Mouse (Mus musculus) midbrain, embryonic 13.5 days (tissue): ENCODE data around the gene Smarcd2. TPM values are rescaled to one million over a fixed set of nuclear protein-coding genes. Genes with fewer than 3 reads are reported as not detected.
"Not testable (repeated sequence)": the region's sequence is repeated elsewhere in the genome, so short reads cannot be mapped to it uniquely, and the experiment has no call there.

ENCODE experiments used
- ATAC-seq: fragments of 200-750 bp; cut with Nextera tagmentation; 2 replicates; pipeline ENCODE4 v1.8.0; 2017; ENCODE audit warnings: mild to moderate bottlenecking, moderate TSS enrichment, moderate library complexity
- H3K27ac ChIP-seq: fragments of 300-500 bp; sonication (generic); 2 replicates; pipeline ENCODE4 v1.5.1; 2015; ENCODE audit warnings: inconsistent platforms, mild to moderate bottlenecking, moderate library complexity
- H3K27me3 ChIP-seq: fragments of 300-500 bp; sonication (generic); 2 replicates; pipeline ENCODE4 v1.6.1; 2015; ENCODE audit warnings: mild to moderate bottlenecking, inconsistent platforms
- H3K36me3 ChIP-seq: fragments of 300-500 bp; sonication (generic); 2 replicates; pipeline ENCODE4 v1.6.1; 2015; ENCODE audit warnings: mild to moderate bottlenecking, inconsistent platforms
- H3K4me1 ChIP-seq: fragments of 300-500 bp; sonication (generic); replicated peaks from 2 replicates; pipeline ENCODE4 v1.6.1; 2015; ENCODE audit warnings: inconsistent platforms
- H3K4me2 ChIP-seq: fragments of 300-500 bp; sonication (generic); replicated peaks from 2 replicates; pipeline ENCODE4 v1.6.1; 2015; ENCODE audit warnings: moderate library complexity, mild to moderate bottlenecking, inconsistent platforms
- H3K4me3 ChIP-seq: fragments of 300-500 bp; sonication (generic); replicated peaks from 2 replicates; pipeline ENCODE4 v1.5.1; 2015; ENCODE audit warnings: mild to moderate bottlenecking, inconsistent platforms
- H3K9ac ChIP-seq: fragments of 300-500 bp; sonication (generic); replicated peaks from 2 replicates; pipeline ENCODE4 v1.6.1; 2015; ENCODE audit warnings: mild to moderate bottlenecking, inconsistent platforms
- H3K9me3 ChIP-seq: fragments of 300-500 bp; sonication (generic); 2 replicates; pipeline ENCODE4 v1.6.1; 2016; ENCODE audit warnings: mild to moderate bottlenecking, inconsistent platforms
- WGBS: fragments of 180-500 bp; shearing (Covaris S2); methylation state at CpG from one replicate; pipeline ENCODE4 v1.1.7; 2015; 5-methylcytosine and 5-hydroxymethylcytosine counted together
- polyA plus RNA-seq: library from polyadenylated mRNA; unstranded; fragments of >200 nt; fragmentation: Nextera tagmentation; extraction: Ambion mirVana; gene quantifications from 2 replicates; pipeline ENCODE4 v1.2.1, GENCODE M21; 2015

Gene Smarcd2
- polyA plus RNA-seq, 1 experiment from 2014 or later = 11.4 TPM

GRCm38 (mm10) chr11:106263963-106264362, 8.8 kb downstream of the Smarcd2 start:
- Histone ChIP-seq H3K36me3 (peaks cover 77% of the 10 kb centered on the region), H3K4me3 (no peak overlapping the region), H3K9me3 (no peaks in the 10 kb centered on the region), H3K4me2 (no peak overlapping the region), H3K27ac (no peak overlapping the region), H3K27me3 (no peaks in the 10 kb centered on the region), H3K9ac (no peak overlapping the region), H3K4me1 (peaks cover 18% of the 10 kb centered on the region)
- WGBS = 93% methylated on average over 9 of the region's 9 CpGs
- no peak for ATAC-seq

- WGBS = 86% methylated on average over 14 of the region's 14 CpGs
- Histone ChIP-seq H3K9me3 (no peaks in the 10 kb centered on the region), H3K4me1 (peaks cover 20% of the 10 kb centered on the region), H3K4me2 (no peak overlapping the region), H3K27ac (no peak overlapping the region), H3K36me3 (peaks cover 77% of the 10 kb centered on the region), H3K27me3 (no peaks in the 10 kb centered on the region), H3K4me3 (no peak overlapping the region), H3K9ac (no peak overlapping the region)
- ATAC-seq = no peak
Measured at GRCm38 (mm10) chr11:106260826-106261450, 11.8 kb downstream of the Smarcd2 start.

GRCm38 (mm10) chr11:106256775-106257174, 16.0 kb downstream of the Smarcd2 start:
- Histone ChIP-seq H3K4me2 (peak overlapping the region; percentile 97), H3K4me3 (peak overlapping the region; percentile 89), H3K27ac (no peak overlapping the region), H3K9ac (peak overlapping the region; percentile 88), H3K36me3 (peaks cover 60% of the 10 kb centered on the region), H3K4me1 (peaks cover 30% of the 10 kb centered on the region), H3K27me3 (no peaks in the 10 kb centered on the region), H3K9me3 (no peaks in the 10 kb centered on the region)
- 71% methylated on average over 5 of the region's 5 CpGs for WGBS
- no peak for ATAC-seq

- peak within 1 kb of the TSS; percentile 89 for H3K4me3 ChIP-seq
- H3K9ac ChIP-seq = peak within 1 kb of the TSS; percentile 88
- peaks cover 30% of the 10 kb centered on the region for H3K4me1 ChIP-seq
- peaks cover 60% of the 10 kb centered on the region for H3K36me3 ChIP-seq
- no peaks in the 10 kb centered on the region for H3K9me3 ChIP-seq
- peak; percentile 97 for ATAC-seq
- peak within 1 kb of the TSS; percentile 82 for H3K27ac ChIP-seq
- H3K27me3 ChIP-seq = no peaks in the 10 kb centered on the region
- WGBS = 0% methylated on average over 42 of the region's 42 CpGs
- H3K4me2 ChIP-seq = peak within 1 kb of the TSS; percentile 97
Measured at GRCm38 (mm10) chr11:106255685-106256451, 16.9 kb downstream of the Smarcd2 start, which contains the start of the genes Ftsj3 and Psmc5. Ftsj3 (minus strand) TSS chr11:106256079. Psmc5 (plus strand) TSS chr11:106256154.

- Histone ChIP-seq H3K4me1 (peaks cover 30% of the 10 kb centered on the region), H3K9ac (peak overlapping the region; percentile 88), H3K27me3 (no peaks in the 10 kb centered on the region), H3K9me3 (no peaks in the 10 kb centered on the region), H3K4me2 (peak overlapping the region; percentile 97), H3K4me3 (peak overlapping the region; percentile 89), H3K27ac (no peak overlapping the region), H3K36me3 (peaks cover 61% of the 10 kb centered on the region)
- 4% methylated on average over 22 of the region's 22 CpGs for WGBS
- no peak; the same call in 1 of the 2 replicates for ATAC-seq
Measured at GRCm38 (mm10) chr11:106255174-106255573, 17.6 kb downstream of the Smarcd2 start.

- Histone ChIP-seq H3K4me3 (peak overlapping the region; percentile 89), H3K4me1 (peaks cover 30% of the 10 kb centered on the region), H3K36me3 (peaks cover 66% of the 10 kb centered on the region), H3K4me2 (peak overlapping the region; percentile 97), H3K9ac (peak overlapping the region; percentile 88; the same call in 1 of the 2 replicates), H3K27me3 (no peaks in the 10 kb centered on the region), H3K27ac (no peak overlapping the region), H3K9me3 (no peaks in the 10 kb centered on the region)
- no peak for ATAC-seq
- 28% methylated on average over 2 of the region's 2 CpGs for WGBS
Measured at GRCm38 (mm10) chr11:106254767-106255166, 18.0 kb downstream of the Smarcd2 start.

GRCm38 (mm10) chr11:106249326-106249725, 23.4 kb downstream of the Smarcd2 start:
- no peaks in the 10 kb centered on the region for H3K9me3 ChIP-seq
- H3K4me1 ChIP-seq = no peaks in the 10 kb centered on the region; the same call in 1 of the 2 replicates
- H3K9ac ChIP-seq = no peak overlapping the region
- no peak for ATAC-seq
- H3K4me2 ChIP-seq = no peak overlapping the region
- H3K4me3 ChIP-seq = no peak overlapping the region
- peaks cover 98% of the 10 kb centered on the region for H3K36me3 ChIP-seq
- H3K27me3 ChIP-seq = no peaks in the 10 kb centered on the region
- H3K27ac ChIP-seq = no peak overlapping the region
- 89% methylated on average over 7 of the region's 7 CpGs for WGBS

GRCm38 (mm10) chr11:106246834-106247233, 25.9 kb downstream of the Smarcd2 start:
- Histone ChIP-seq H3K36me3 (peaks cover 98% of the 10 kb centered on the region), H3K4me2 (no peak overlapping the region), H3K9ac (no peak overlapping the region), H3K27me3 (no peaks in the 10 kb centered on the region), H3K4me3 (no peak overlapping the region), H3K4me1 (no peaks in the 10 kb centered on the region), H3K27ac (no peak overlapping the region), H3K9me3 (no peaks in the 10 kb centered on the region)
- WGBS = 92% methylated on average over 1 of the region's 1 CpGs
- ATAC-seq = no peak

- H3K4me1 ChIP-seq, H3K4me2 ChIP-seq, H3K9ac ChIP-seq, H3K27me3 ChIP-seq, H3K9me3 ChIP-seq, H3K27ac ChIP-seq, H3K4me3 ChIP-seq, ATAC-seq: not testable (repeated sequence)
- H3K36me3 ChIP-seq = peaks cover 73% of the 10 kb centered on the region
- WGBS = 83% methylated on average over 8 of the region's 8 CpGs
Measured at GRCm38 (mm10) chr11:106233978-106234377, 38.8 kb downstream of the Smarcd2 start.

- ATAC-seq = no peak
- Histone ChIP-seq H3K4me1 (peaks cover 28% of the 10 kb centered on the region), H3K27ac (no peak overlapping the region), H3K4me2 (no peak overlapping the region), H3K9me3 (no peaks in the 10 kb centered on the region), H3K4me3 (no peak overlapping the region), H3K36me3 (peaks cover 17% of the 10 kb centered on the region), H3K9ac (no peak overlapping the region), H3K27me3 (no peaks in the 10 kb centered on the region)
- WGBS = 92% methylated on average over 3 of the region's 3 CpGs
Measured at GRCm38 (mm10) chr11:106220603-106221002, 52.2 kb downstream of the Smarcd2 start.

GRCm38 (mm10) chr11:106216730-106217490, 55.9 kb downstream of the Smarcd2 start, which contains the start of gene Ddx42:
Ddx42 (plus strand) TSS chr11:106216926.
- H3K27ac ChIP-seq = peak within 1 kb of the TSS; percentile 97
- H3K36me3 ChIP-seq = peaks cover 12% of the 10 kb centered on the region
- under 1% methylated on average over 70 of the region's 70 CpGs for WGBS
- H3K9ac ChIP-seq = peak within 1 kb of the TSS; percentile 98
- ATAC-seq = peak; percentile 96
- peak within 1 kb of the TSS; percentile 99 for H3K4me3 ChIP-seq
- no peaks in the 10 kb centered on the region for H3K27me3 ChIP-seq
- H3K9me3 ChIP-seq = no peaks in the 10 kb centered on the region
- peak within 1 kb of the TSS; percentile 68 for H3K4me2 ChIP-seq
- H3K4me1 ChIP-seq = peaks cover 45% of the 10 kb centered on the region
